Mouse (Mus musculus): ENCODE results near the gene Foxk1. TPM values are rescaled to one million over a fixed set of nuclear protein-coding genes. Genes with fewer than 3 reads are reported as not detected.

Gene Foxk1
- polyA plus RNA-seq, 1 experiment from 2014 or later, result 8.1 TPM

- peaks cover 37% of the 10 kb centered on the region for H3K4me1 ChIP-seq
- H3K9ac ChIP-seq, result no peak overlapping the region
- no peaks in the 10 kb centered on the region for H3K36me3 ChIP-seq (replicated peaks)
- H3K9me3 ChIP-seq, result no peaks in the 10 kb centered on the region
- H3K27ac ChIP-seq, result no peak overlapping the region
- 22% methylated on average over 9 of the region's 9 CpGs for WGBS
- no peaks in the 10 kb centered on the region for H3K27me3 ChIP-seq (replicated peaks)
- no peak for ATAC-seq (replicated peaks)
- H3K4me2 ChIP-seq, result no peak overlapping the region
- H3K4me3 ChIP-seq, result no peak overlapping the region
Observed at GRCm38 (mm10) chr5:142413723-142414445, 12.6 kb downstream of the Foxk1 start.

GRCm38 (mm10) chr5:142415401-142415800 lies 14.1 kb downstream of the Foxk1 start:
- 47% methylated on average over 6 of the region's 6 CpGs for WGBS
- no peaks in the 10 kb centered on the region for H3K27me3 ChIP-seq (replicated peaks)
- peaks cover 23% of the 10 kb centered on the region for H3K4me1 ChIP-seq
- ATAC-seq (replicated peaks), result no peak
- H3K4me3 ChIP-seq, result no peak overlapping the region
- H3K27ac ChIP-seq, result no peak overlapping the region
- H3K36me3 ChIP-seq (replicated peaks), result no peaks in the 10 kb centered on the region
- H3K9me3 ChIP-seq, result no peaks in the 10 kb centered on the region
- no peak overlapping the region for H3K4me2 ChIP-seq
- H3K9ac ChIP-seq, result no peak overlapping the region

- Histone ChIP-seq H3K9me3 (no peaks in the 10 kb centered on the region), H3K36me3 (replicated peaks) (no peaks in the 10 kb centered on the region), H3K27me3 (replicated peaks) (no peaks in the 10 kb centered on the region), H3K4me3 (no peak overlapping the region), H3K4me2 (no peak overlapping the region), H3K4me1 (peaks cover 17% of the 10 kb centered on the region), H3K9ac (no peak overlapping the region), H3K27ac (peak overlapping the region; percentile 45; the same call in 1 of the 2 replicates)
- ATAC-seq (replicated peaks), result no peak
- 20% methylated on average over 14 of the region's 14 CpGs for WGBS
Observed at GRCm38 (mm10) chr5:142416070-142416775, 14.9 kb downstream of the Foxk1 start.

- no peak overlapping the region for H3K9ac ChIP-seq
- no peaks in the 10 kb centered on the region for H3K27me3 ChIP-seq (replicated peaks)
- H3K9me3 ChIP-seq, result no peaks in the 10 kb centered on the region
- WGBS, result 62% methylated on average over 3 of the region's 3 CpGs
- H3K4me3 ChIP-seq, result no peak overlapping the region
- no peak for ATAC-seq (replicated peaks)
- H3K4me1 ChIP-seq, result peaks cover 20% of the 10 kb centered on the region
- no peaks in the 10 kb centered on the region for H3K36me3 ChIP-seq (replicated peaks)
- H3K27ac ChIP-seq, result no peak overlapping the region
- H3K4me2 ChIP-seq, result no peak overlapping the region
Observed at GRCm38 (mm10) chr5:142417104-142417503, 15.8 kb downstream of the Foxk1 start.

GRCm38 (mm10) chr5:142417876-142418275 lies 16.6 kb downstream of the Foxk1 start:
- H3K4me3 ChIP-seq, result no peak overlapping the region
- H3K4me2 ChIP-seq, result no peak overlapping the region
- no peaks in the 10 kb centered on the region for H3K9me3 ChIP-seq
- peaks cover 22% of the 10 kb centered on the region for H3K4me1 ChIP-seq
- no peak for ATAC-seq (replicated peaks)
- no peaks in the 10 kb centered on the region for H3K36me3 ChIP-seq (replicated peaks)
- no peak overlapping the region for H3K9ac ChIP-seq
- H3K27ac ChIP-seq, result no peak overlapping the region
- H3K27me3 ChIP-seq (replicated peaks), result no peaks in the 10 kb centered on the region
- 69% methylated on average over 9 of the region's 9 CpGs for WGBS

- WGBS, result 94% methylated on average over 4 of the region's 4 CpGs
- H3K27me3 ChIP-seq (replicated peaks), result no peaks in the 10 kb centered on the region
Observed at GRCm38 (mm10) chr5:142418419-142418818, 17.1 kb downstream of the Foxk1 start.

GRCm38 (mm10) chr5:142420317-142420716 lies 19.0 kb downstream of the Foxk1 start:
- no peak for ATAC-seq (replicated peaks)
- Histone ChIP-seq H3K27ac (no peak overlapping the region), H3K9me3 (no peaks in the 10 kb centered on the region), H3K36me3 (replicated peaks) (no peaks in the 10 kb centered on the region), H3K4me3 (no peak overlapping the region), H3K4me1 (peaks cover 39% of the 10 kb centered on the region), H3K27me3 (replicated peaks) (no peaks in the 10 kb centered on the region), H3K4me2 (no peak overlapping the region), H3K9ac (no peak overlapping the region)
- 94% methylated on average over 4 of the region's 4 CpGs for WGBS

More at GRCm38 (mm10) chr5:142418419-142418818, 17.1 kb downstream of the Foxk1 start:
- H3K4me2 ChIP-seq, result no peak overlapping the region
- no peaks in the 10 kb centered on the region for H3K9me3 ChIP-seq
- H3K36me3 ChIP-seq (replicated peaks), result no peaks in the 10 kb centered on the region
- no peak overlapping the region for H3K4me3 ChIP-seq
- H3K9ac ChIP-seq, result no peak overlapping the region
- no peak overlapping the region for H3K27ac ChIP-seq
- H3K4me1 ChIP-seq, result peaks cover 27% of the 10 kb centered on the region
- ATAC-seq (replicated peaks), result no peak

- H3K27ac ChIP-seq, result no peak overlapping the region
- H3K4me1 ChIP-seq, result peaks cover 38% of the 10 kb centered on the region
- no peaks in the 10 kb centered on the region for H3K27me3 ChIP-seq (replicated peaks)
- ATAC-seq (replicated peaks), result no peak
- H3K4me2 ChIP-seq, result no peak overlapping the region
- H3K36me3 ChIP-seq (replicated peaks), result no peaks in the 10 kb centered on the region
- 66% methylated on average over 9 of the region's 9 CpGs for WGBS
- H3K9ac ChIP-seq, result no peak overlapping the region
- no peak overlapping the region for H3K4me3 ChIP-seq
- H3K9me3 ChIP-seq, result no peaks in the 10 kb centered on the region
Observed at GRCm38 (mm10) chr5:142420920-142421319, 19.6 kb downstream of the Foxk1 start.

- no peak overlapping the region for H3K9ac ChIP-seq
- H3K4me1 ChIP-seq, result peaks cover 31% of the 10 kb centered on the region
- H3K4me3 ChIP-seq, result no peak overlapping the region
- no peak overlapping the region for H3K27ac ChIP-seq
- WGBS, result 94% methylated on average over 5 of the region's 5 CpGs
- no peaks in the 10 kb centered on the region for H3K9me3 ChIP-seq
- ATAC-seq (replicated peaks), result no peak
- no peak overlapping the region for H3K4me2 ChIP-seq
- no peaks in the 10 kb centered on the region for H3K36me3 ChIP-seq (replicated peaks)
- no peaks in the 10 kb centered on the region for H3K27me3 ChIP-seq (replicated peaks)
Observed at GRCm38 (mm10) chr5:142421886-142422285, 20.6 kb downstream of the Foxk1 start.

- peaks cover 38% of the 10 kb centered on the region for H3K4me1 ChIP-seq
- H3K27me3 ChIP-seq (replicated peaks), result no peaks in the 10 kb centered on the region
- H3K36me3 ChIP-seq (replicated peaks), result no peaks in the 10 kb centered on the region
- no peak overlapping the region for H3K9ac ChIP-seq
- H3K4me3 ChIP-seq, result no peak overlapping the region
- peak overlapping the region; percentile 41; the same call in 1 of the 2 replicates for H3K27ac ChIP-seq
- H3K9me3 ChIP-seq, result no peaks in the 10 kb centered on the region
- 0 out of 2 replicates have a peak, but pooled peaks have one; percentile 48 for ATAC-seq (replicated peaks)
- 72% methylated on average over 10 of the region's 10 CpGs for WGBS
- H3K4me2 ChIP-seq, result no peak overlapping the region
Observed at GRCm38 (mm10) chr5:142423141-142423540, 21.8 kb downstream of the Foxk1 start.

GRCm38 (mm10) chr5:142423701-142424100 lies 22.4 kb downstream of the Foxk1 start:
- ATAC-seq (replicated peaks), result no peak
- 42% methylated on average over 3 of the region's 3 CpGs for whole genome bisulfite sequencing
- 0 out of 2 replicates have a peak overlapping the region, but pooled peaks have one; percentile 23 for H3K27ac ChIP-seq
- H3K9ac ChIP-seq, result no peak overlapping the region
- H3K9me3 ChIP-seq, result no peaks in the 10 kb centered on the region
- H3K4me1 ChIP-seq, result peaks cover 38% of the 10 kb centered on the region
- no peak overlapping the region for H3K4me2 ChIP-seq
- H3K4me3 ChIP-seq, result no peak overlapping the region
- no peaks in the 10 kb centered on the region for H3K36me3 ChIP-seq (replicated peaks)
- H3K27me3 ChIP-seq (replicated peaks), result no peaks in the 10 kb centered on the region

- no peak for ATAC-seq (replicated peaks)
- Histone ChIP-seq H3K4me3 (no peak overlapping the region), H3K9me3 (no peaks in the 10 kb centered on the region), H3K4me1 (peaks cover 38% of the 10 kb centered on the region), H3K9ac (no peak overlapping the region), H3K27ac (peak overlapping the region; percentile 60), H3K36me3 (replicated peaks) (no peaks in the 10 kb centered on the region), H3K27me3 (replicated peaks) (no peaks in the 10 kb centered on the region), H3K4me2 (no peak overlapping the region)
- WGBS, result 72% methylated on average over 13 of the region's 13 CpGs
Observed at GRCm38 (mm10) chr5:142424627-142425349, 23.5 kb downstream of the Foxk1 start.
